Mouse (Mus musculus): ENCODE data around the gene Skap1. TPM values are rescaled to one million over a fixed set of nuclear protein-coding genes. Genes with fewer than 3 reads are reported as not detected.

Gene Skap1
- polyA plus RNA-seq, 1 experiment from 2014 or later: 2.8 TPM

DNA sequence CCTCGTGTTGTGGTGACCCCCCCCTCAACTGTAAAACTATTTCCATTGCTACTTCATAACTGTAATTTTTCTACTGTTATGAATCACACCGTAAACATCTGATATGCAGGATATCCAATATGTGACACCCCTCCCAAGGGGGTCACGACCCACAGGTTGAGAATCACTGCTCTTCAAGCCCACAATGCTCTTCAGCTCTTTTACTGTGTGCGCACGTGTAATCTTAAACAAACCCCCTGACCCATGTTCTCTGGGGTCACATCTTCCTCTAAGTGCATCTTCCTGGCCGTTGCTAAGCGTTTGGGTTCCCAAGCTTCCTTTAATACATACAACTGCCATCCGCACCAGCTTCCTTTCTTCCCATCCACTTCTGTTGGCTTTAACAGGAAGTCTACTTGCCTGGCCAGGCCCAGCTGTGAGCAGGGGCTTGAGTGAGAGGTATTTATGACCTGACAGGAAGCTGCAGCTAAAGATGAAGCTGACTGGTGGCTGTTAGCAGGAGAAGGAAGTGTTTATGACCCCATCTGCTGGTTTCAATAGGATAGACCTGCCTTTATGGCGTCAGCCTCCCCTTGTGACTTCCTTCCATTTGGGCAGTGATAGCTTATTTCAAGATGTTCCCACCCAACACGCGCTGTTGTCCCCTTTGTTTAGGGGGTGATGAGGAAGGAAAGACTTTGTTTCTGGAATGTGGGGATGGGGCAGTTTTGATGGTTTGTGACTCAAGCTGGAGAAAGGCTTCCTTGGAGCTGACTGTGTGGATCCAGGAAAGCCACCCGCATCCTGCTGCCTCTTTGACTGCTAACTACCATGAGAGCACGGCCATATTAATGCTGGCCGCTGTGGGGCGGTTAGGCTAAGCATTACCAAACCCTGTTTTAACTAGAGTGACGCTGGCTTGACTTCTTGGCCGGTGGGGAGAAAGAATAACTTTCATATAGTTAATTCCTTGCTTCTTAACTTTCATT is 178.1 kb downstream of the Skap1 start:
- peaks cover 54% of the 10 kb centered on the region for H3K4me1 ChIP-seq
- no peak for ATAC-seq (ENCODE audit: low FRiP score, low read depth)
- H3K27ac ChIP-seq: no peak overlapping the region
- H3K4me2 ChIP-seq (replicated peaks): 0 out of 2 replicates have a peak overlapping the region, but pooled peaks have one; percentile 7
- H3K36me3 ChIP-seq: no peaks in the 10 kb centered on the region
- no peaks in the 10 kb centered on the region for H3K9me3 ChIP-seq
- no peak overlapping the region for H3K9ac ChIP-seq
- no peak overlapping the region for H3K4me3 ChIP-seq
- H3K27me3 ChIP-seq (replicated peaks): 0 out of 2 replicates have a peak, but pooled peaks cover 4% of the 10 kb centered on the region
- 20% methylated on average over 17 of the region's 17 CpGs for WGBS

DNA sequence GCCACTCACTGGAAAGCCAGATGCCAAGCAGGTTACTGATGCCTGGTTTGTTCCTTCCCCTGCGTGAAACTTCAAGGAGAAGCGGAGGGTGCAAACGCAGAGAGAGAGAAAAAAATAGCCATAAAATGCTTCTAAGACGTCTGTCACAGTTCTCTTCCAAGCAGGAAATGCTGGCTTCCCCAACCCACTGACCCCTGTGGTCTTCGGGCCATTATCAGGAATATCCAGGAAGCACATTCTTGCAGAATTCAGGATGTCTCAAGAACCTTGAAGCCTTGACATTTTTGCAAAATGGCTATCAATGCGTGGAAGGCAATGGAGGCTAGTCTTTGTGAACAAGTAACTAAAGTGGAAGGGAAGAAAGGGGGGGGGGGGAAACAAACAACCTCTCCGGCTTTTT is 180.6 kb downstream of the Skap1 start:
- H3K4me1 ChIP-seq: peaks cover 61% of the 10 kb centered on the region

DNA sequence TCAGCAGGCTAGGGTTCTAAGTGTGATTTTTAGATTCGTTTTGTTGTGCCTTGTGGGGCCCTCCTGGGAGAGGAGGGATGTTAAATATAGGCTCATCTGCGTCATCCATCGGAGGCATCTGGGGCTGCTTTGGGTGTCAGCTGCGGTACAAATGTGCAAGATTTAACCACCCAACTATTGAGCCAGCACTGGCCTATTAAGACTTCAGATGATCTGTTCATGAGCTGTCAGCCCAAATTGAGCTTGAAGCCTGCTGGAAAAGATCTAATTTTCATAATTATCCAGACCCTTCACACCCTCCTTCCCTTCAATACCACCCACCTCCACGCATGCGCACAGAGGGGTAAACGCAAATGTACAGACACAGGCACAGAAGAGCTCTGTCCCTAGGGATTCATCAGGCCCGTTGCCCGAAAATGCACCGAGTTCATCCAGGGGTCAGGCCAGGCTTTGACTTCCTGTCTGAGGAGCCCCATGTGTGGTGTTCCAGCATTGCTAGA is 181.2 kb downstream of the Skap1 start:
- no peaks in the 10 kb centered on the region for H3K36me3 ChIP-seq
- H3K4me3 ChIP-seq: no peak overlapping the region
- H3K9me3 ChIP-seq: no peaks in the 10 kb centered on the region
- peak overlapping the region; percentile 18; the same call in 1 of the 2 replicates for H3K4me2 ChIP-seq (replicated peaks)
- peaks cover 61% of the 10 kb centered on the region for H3K4me1 ChIP-seq
- H3K9ac ChIP-seq: no peak overlapping the region
- 7% methylated on average over 10 of the region's 10 CpGs for WGBS
- peak overlapping the region; percentile 58 for H3K27ac ChIP-seq
- H3K27me3 ChIP-seq (replicated peaks): no peaks in the 10 kb centered on the region
- peak; percentile 78 for ATAC-seq (ENCODE audit: low FRiP score, low read depth)

More for the DNA sequence above, 180.6 kb downstream of the Skap1 start:
- H3K4me3 ChIP-seq: no peak overlapping the region
- no peak for ATAC-seq (ENCODE audit: low FRiP score, low read depth)
- H3K36me3 ChIP-seq: no peaks in the 10 kb centered on the region
- H3K27ac ChIP-seq: peak overlapping the region; percentile 58
- whole genome bisulfite sequencing: 14% methylated on average over 7 of the region's 7 CpGs
- peak overlapping the region; percentile 7; the same call in 1 of the 2 replicates for H3K4me2 ChIP-seq (replicated peaks)
- no peak overlapping the region for H3K9ac ChIP-seq
- no peaks in the 10 kb centered on the region for H3K27me3 ChIP-seq (replicated peaks)
- no peaks in the 10 kb centered on the region for H3K9me3 ChIP-seq

DNA sequence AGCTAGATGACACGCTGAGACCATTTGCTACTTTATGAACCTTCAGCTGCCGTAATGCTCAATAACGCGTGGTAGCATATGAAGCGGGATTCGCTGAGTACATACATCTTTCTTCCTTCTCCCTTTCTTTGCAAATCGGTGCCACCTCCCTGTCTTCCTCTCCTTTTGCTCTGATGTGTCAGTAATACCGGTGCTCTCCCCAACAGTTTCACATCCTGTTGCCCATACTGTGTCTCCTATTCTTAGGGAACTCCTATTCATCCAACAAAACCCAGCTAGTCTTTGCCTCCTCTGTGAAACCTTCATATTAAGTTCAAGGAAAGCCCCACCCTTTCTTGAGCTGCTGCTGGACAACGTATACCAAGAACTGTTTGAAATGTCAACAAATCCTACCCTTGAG is 187.5 kb downstream of the Skap1 start:
- no peak for ATAC-seq (ENCODE audit: low FRiP score, low read depth)
- H3K4me1 ChIP-seq: peaks cover 13% of the 10 kb centered on the region
- H3K9me3 ChIP-seq: no peaks in the 10 kb centered on the region
- H3K27ac ChIP-seq: no peak overlapping the region
- no peak overlapping the region for H3K4me2 ChIP-seq (replicated peaks)
- 84% methylated on average over 9 of the region's 9 CpGs for WGBS
- H3K4me3 ChIP-seq: no peak overlapping the region
- no peak overlapping the region for H3K9ac ChIP-seq
- no peaks in the 10 kb centered on the region for H3K27me3 ChIP-seq (replicated peaks)
- no peaks in the 10 kb centered on the region for H3K36me3 ChIP-seq

DNA sequence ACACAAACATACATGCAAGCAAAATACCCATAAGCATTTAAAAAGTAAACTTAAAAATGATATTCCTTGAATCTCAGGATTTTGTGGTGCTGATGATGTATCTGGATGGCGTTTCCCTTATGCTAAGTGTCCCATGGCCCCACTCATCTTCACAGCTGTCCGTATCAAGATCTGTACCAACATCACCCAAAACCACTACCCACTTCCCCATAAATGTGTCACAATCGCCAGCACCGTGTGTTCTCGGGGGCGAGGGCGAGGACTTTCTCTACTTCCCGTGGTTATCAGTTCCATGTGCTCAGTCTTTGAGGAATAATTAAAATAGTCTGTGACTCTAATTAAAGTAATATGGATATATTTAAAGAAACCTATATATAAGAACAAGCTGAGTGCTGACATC is 189.5 kb downstream of the Skap1 start:
- H3K4me2 ChIP-seq (replicated peaks): no peak overlapping the region
- H3K27ac ChIP-seq: no peak overlapping the region
- no peaks in the 10 kb centered on the region for H3K36me3 ChIP-seq
- 90% methylated on average over 8 of the region's 8 CpGs for WGBS
- ATAC-seq (ENCODE audit: low FRiP score, low read depth): no peak
- no peaks in the 10 kb centered on the region for H3K27me3 ChIP-seq (replicated peaks)
- no peaks in the 10 kb centered on the region for H3K4me1 ChIP-seq
- H3K9ac ChIP-seq: no peak overlapping the region
- H3K4me3 ChIP-seq: no peak overlapping the region
- H3K9me3 ChIP-seq: no peaks in the 10 kb centered on the region

DNA sequence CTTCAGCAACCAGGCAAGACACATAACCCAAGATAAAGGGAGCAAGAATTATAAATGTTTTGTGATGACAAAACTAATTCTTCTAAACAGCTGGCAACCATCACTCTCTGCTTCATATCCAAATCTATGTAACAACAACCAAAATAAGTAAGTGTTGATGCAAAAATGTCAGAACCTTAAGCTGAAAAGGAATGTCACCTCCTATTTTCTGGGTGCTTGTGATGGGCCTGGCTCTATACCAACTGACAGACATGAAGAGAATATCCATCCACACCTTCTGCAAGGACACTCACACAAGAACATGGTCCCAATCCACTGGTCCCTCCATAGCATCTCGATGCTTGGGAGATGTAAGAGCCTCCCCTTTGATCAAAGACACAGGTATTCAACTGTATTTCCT is 194.0 kb downstream of the Skap1 start:
- Histone ChIP-seq H3K27ac (no peak overlapping the region), H3K9ac (no peak overlapping the region), H3K9me3 (no peaks in the 10 kb centered on the region), H3K36me3 (no peaks in the 10 kb centered on the region), H3K4me2 (replicated peaks) (no peak overlapping the region), H3K27me3 (replicated peaks) (no peaks in the 10 kb centered on the region), H3K4me3 (no peak overlapping the region), H3K4me1 (no peaks in the 10 kb centered on the region)
- WGBS: 83% methylated on average over 1 of the region's 1 CpGs
- no peak for ATAC-seq (ENCODE audit: low FRiP score, low read depth)

DNA sequence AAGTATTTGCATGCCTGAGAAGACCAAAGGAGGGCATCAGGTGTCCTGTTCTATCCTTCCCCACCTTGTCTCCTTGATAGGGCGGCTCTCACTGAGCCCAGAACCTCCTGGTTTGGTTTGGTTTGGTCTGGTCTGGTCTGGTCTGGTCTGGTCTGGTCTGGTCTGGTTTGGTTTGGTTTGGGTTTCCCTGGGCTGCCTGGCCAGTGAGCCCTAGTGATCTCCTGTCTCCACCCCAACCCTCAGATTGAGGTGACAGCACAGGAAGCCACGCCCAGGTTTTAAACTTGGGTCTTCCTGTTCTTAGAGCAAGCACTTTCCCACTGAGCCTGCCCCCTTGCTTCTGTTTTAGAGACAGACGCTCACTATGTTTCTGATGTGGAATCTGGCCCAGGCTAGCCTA is 202.5 kb downstream of the Skap1 start:
- Histone ChIP-seq H3K36me3 (no peaks in the 10 kb centered on the region), H3K4me1 (no peaks in the 10 kb centered on the region; the same call in 1 of the 2 replicates), H3K4me2 (replicated peaks) (no peak overlapping the region), H3K4me3 (no peak overlapping the region), H3K27me3 (replicated peaks) (no peaks in the 10 kb centered on the region), H3K27ac (no peak overlapping the region), H3K9me3 (no peaks in the 10 kb centered on the region), H3K9ac (no peak overlapping the region)
- no peak for ATAC-seq (ENCODE audit: low FRiP score, low read depth)
- 76% methylated on average over 3 of the region's 3 CpGs for WGBS

DNA sequence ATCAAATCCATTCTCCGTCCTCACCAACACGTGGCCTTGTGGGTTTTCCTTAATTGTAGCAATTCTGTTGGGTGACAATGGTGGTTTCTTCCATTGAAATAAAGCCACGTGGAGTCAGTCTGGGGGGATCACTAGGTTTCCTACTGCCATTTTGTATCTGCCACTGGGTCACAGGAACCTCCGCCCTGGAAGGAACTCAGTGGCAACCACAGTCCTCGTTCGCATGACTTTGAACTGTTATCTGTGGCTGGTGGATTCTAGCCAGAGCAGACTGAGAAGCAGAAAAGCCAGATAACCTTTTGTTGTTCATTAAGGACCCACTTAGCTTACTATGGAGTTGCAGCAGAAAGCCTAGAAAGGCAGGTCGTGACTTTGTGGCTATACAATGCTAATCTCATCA is 204.0 kb downstream of the Skap1 start:
- Histone ChIP-seq H3K27ac (no peak overlapping the region), H3K4me3 (no peak overlapping the region), H3K9ac (no peak overlapping the region), H3K27me3 (replicated peaks) (no peaks in the 10 kb centered on the region), H3K9me3 (no peaks in the 10 kb centered on the region), H3K36me3 (no peaks in the 10 kb centered on the region), H3K4me1 (no peaks in the 10 kb centered on the region; the same call in 1 of the 2 replicates), H3K4me2 (replicated peaks) (no peak overlapping the region)
- no peak for ATAC-seq (ENCODE audit: low FRiP score, low read depth)
- WGBS: 70% methylated on average over 7 of the region's 7 CpGs

DNA sequence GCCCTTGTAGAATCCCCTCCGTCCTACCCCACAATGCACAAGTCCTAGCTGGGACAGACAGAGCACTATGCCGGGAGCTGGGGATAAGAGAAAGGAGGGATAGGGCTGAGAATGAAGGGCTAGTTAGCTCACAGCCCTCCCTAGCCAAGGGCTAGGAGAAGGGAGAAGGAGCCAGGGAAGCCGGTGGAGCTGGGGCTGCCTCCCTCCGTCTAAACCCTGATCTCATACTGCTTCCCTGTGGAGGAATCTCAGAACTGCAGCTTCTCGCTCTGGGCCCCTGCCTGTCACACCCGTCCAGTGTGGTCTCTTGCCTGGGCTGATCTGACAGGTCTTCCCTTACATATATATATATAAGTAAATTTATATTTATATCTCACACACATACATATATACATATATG is 209.4 kb downstream of the Skap1 start:
- no peak overlapping the region for H3K9ac ChIP-seq
- H3K27me3 ChIP-seq (replicated peaks): no peaks in the 10 kb centered on the region; the same call in 1 of the 2 replicates
- WGBS: 3% methylated on average over 6 of the region's 6 CpGs
- H3K9me3 ChIP-seq: no peaks in the 10 kb centered on the region
- H3K4me1 ChIP-seq: peaks cover 12% of the 10 kb centered on the region
- H3K4me3 ChIP-seq: no peak overlapping the region
- no peaks in the 10 kb centered on the region for H3K36me3 ChIP-seq
- no peak overlapping the region; the same call in 1 of the 2 replicates for H3K27ac ChIP-seq
- H3K4me2 ChIP-seq (replicated peaks): peak overlapping the region; percentile 52
- peak; percentile 85 for ATAC-seq (ENCODE audit: low FRiP score, low read depth)

DNA sequence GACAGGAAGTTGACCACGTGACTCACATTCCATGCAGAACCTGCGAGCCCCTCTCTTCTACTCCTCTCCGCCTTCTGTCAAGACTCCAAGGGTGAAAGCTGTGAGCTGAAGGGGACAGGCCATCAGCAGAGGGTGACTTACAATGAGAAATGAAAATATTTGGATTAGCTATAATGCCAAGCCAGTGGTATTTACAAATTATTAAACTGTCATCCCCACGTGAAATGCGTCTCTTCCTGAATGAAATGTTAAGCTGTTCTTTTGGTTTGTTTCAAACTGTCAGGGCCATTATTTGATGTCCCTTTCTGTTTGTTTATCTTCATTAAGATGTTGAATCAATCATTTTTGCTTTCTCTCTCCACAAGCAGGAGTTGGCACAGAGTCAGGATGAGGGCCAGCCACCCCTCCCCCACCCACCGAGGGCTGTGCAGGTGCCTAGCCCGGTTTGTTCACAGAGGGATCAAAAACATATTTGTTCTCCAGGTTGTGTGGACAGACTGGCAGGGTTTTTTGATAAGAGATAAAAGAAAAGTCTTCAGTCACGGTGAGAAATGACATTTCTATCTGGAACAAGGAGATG is 210.5 kb downstream of the Skap1 start:
- Histone ChIP-seq H3K4me3 (no peak overlapping the region), H3K27ac (no peak overlapping the region), H3K9me3 (no peaks in the 10 kb centered on the region), H3K4me1 (peaks cover 12% of the 10 kb centered on the region), H3K27me3 (replicated peaks) (no peaks in the 10 kb centered on the region; the same call in 1 of the 2 replicates), H3K4me2 (replicated peaks) (no peak overlapping the region), H3K9ac (no peak overlapping the region), H3K36me3 (no peaks in the 10 kb centered on the region)
- 64% methylated on average over 8 of the region's 8 CpGs for WGBS
- ATAC-seq (ENCODE audit: low FRiP score, low read depth): no peak

DNA sequence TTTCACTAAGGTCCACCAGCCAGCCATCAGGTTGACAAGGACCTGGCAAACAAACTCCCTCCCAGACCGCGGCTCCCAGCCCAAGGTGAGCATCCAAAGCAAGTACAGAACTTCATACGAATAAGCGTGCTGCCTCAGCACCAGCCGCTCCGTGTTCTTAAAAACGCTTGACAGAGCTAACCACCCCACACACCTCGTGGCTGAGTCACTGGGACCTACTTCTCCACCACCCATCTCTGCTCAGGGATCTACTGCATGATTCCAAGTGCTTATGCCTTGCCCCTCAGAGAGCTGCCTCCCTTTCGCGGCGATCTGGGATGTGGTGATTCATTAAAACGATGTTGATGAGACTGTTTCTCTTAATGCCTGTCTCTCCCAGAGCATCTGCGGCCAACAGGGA is 213.6 kb downstream of the Skap1 start:
- H3K4me2 ChIP-seq (replicated peaks): no peak overlapping the region
- H3K27ac ChIP-seq: no peak overlapping the region
- H3K36me3 ChIP-seq: no peaks in the 10 kb centered on the region
- 87% methylated on average over 13 of the region's 13 CpGs for WGBS
- H3K4me1 ChIP-seq: peaks cover 16% of the 10 kb centered on the region
- no peaks in the 10 kb centered on the region; the same call in 1 of the 2 replicates for H3K27me3 ChIP-seq (replicated peaks)
- H3K9ac ChIP-seq: no peak overlapping the region
- ATAC-seq (ENCODE audit: low FRiP score, low read depth): no peak
- H3K4me3 ChIP-seq: no peak overlapping the region
- no peaks in the 10 kb centered on the region for H3K9me3 ChIP-seq

DNA sequence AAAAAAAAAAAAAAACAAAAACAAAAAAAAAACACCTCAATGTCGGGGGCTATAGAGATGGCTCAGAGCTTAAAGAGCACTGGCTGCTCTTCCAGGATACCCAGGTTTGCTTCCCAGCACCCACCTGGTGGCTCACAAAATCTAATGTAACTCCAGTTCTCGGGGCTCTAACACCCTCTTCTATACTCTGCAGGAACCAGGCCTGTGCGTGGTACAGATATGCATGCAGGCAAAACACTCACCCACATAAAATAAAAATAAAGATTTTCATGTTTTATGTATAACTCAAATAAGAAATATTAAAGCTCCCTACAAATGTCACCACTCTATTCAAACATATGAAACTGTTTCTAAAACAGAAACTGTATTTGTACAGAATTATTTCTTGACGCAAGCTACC is 214.6 kb downstream of the Skap1 start:
- no peak overlapping the region for H3K4me3 ChIP-seq
- no peak overlapping the region for H3K4me2 ChIP-seq (replicated peaks)
- no peaks in the 10 kb centered on the region for H3K9me3 ChIP-seq
- peaks cover 12% of the 10 kb centered on the region for H3K4me1 ChIP-seq
- WGBS: 92% methylated on average over 4 of the region's 4 CpGs
- no peak overlapping the region for H3K9ac ChIP-seq
- H3K36me3 ChIP-seq: no peaks in the 10 kb centered on the region
- ATAC-seq (ENCODE audit: low FRiP score, low read depth): no peak
- H3K27ac ChIP-seq: no peak overlapping the region
- H3K27me3 ChIP-seq (replicated peaks): no peaks in the 10 kb centered on the region; the same call in 1 of the 2 replicates
